Mouse (Mus musculus) B cell, adult (primary cell): ENCODE measurements around the gene Tymp. TPM values are rescaled to one million over a fixed set of nuclear protein-coding genes. Genes with fewer than 3 reads are reported as not detected.

ENCODE experiments used
- total RNA-seq: library from RNA; stranded (reverse); gene quantifications from 4 replicates; pipeline ENCODE4 v1.2.4, GENCODE M21; 2023; ENCODE audit not compliant: inconsistent age

Gene Tymp
- total RNA-seq, result 0.39 to 1.3 TPM (median 0.75 TPM) in 4 replicates

GRCm38 (mm10) chr15:89376957-89377356, at the start of gene Tymp:
TSS of gene Tymp (minus strand) at chr15:89377039.

DNA sequence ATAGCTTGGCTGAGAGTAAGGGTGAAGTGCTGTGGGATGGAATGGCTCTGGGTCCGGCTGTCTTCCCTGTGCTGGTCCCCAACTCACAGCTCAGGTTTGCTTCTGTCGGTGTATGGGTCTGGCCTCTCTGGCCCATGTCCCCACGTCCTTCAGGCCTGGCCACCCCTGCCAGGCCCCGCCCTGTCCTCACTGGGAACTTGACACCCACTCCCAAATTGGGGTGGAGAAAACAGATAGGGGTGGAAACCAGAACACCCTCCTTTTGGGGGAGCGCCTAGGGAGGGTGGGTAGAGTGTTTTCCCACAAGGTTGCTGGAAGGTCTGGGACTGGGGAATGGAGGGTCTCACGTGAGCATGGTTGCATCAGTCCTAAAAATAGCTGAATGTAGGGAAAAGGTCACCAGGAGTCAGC, 48.9 kb upstream of the Tymp start, which contains the start of gene Cpt1b:
Gene Cpt1b, minus strand, starts transcription at position 153 of the 411 bp plus-strand sequence.

DNA sequence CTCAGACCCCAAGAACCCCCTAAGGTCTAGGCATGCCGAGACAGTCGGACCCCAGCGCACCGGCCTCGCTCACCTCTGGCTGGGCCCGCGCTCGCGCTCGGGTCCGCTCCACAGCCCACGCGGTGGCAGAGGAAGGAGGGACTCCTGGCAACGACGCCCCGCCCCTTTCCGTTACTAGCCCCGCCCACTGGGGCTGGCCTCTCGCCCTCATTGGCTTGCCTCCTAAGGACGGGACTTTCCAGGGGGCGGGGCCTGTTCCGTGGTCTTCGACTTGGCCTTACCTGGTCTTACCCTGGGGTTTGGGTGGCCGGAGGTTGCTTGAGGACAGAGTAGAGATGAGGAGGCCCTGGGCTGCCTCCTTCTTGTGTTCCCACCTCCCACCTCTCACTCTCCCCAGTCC, 33.3 kb upstream of the Tymp start, which contains the start of gene Syce3:
Gene Syce3, minus strand, starts transcription at position 386 of the 400 bp plus-strand sequence.

GRCm38 (mm10) chr15:89384617-89385016, 7.8 kb upstream of the Tymp start, which contains the start of gene Klhdc7b:
TSS of gene Klhdc7b (plus strand) at chr15:89384917.

GRCm38 (mm10) chr15:89378831-89379401, 2.1 kb upstream of the Tymp start, which contains the start of gene Odf3b:
TSS of gene Odf3b (minus strand) at chr15:89379282.

GRCm38 (mm10) chr15:89373762-89374248, 3.0 kb downstream of the Tymp start, which contains the start of gene Sco2:
TSS of gene Sco2 (minus strand) at chr15:89373846.

GRCm38 (mm10) chr15:89355241-89356187, 21.3 kb downstream of the Tymp start, which contains the start of the genes Lmf2 and Ncaph2:
TSS of gene Lmf2 (minus strand) at chr15:89355659.
TSS of gene Ncaph2 (plus strand) at chr15:89355719.

DNA sequence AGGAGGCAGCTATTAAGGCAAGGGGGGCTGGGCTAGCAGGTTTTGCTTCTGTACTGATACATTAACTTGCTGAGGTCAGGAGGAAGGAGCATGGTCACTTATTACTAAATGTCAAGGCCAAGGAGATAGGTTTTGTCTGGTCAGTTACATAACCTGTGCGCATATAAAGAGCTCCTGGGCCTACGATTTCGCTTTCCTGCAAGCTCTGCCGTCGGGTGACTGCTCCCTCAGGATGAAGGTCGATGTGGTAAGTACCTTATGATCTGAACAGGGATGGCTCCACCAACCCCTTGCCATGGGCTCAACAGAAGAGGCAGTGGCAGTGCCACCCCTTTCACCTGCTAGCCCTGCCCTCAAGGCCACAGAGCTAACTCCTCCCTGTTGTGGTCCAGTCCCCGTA, 42.6 kb downstream of the Tymp start, which contains the start of gene Miox:
Gene Miox, plus strand, starts transcription at position 128 of the 400 bp plus-strand sequence.

DNA sequence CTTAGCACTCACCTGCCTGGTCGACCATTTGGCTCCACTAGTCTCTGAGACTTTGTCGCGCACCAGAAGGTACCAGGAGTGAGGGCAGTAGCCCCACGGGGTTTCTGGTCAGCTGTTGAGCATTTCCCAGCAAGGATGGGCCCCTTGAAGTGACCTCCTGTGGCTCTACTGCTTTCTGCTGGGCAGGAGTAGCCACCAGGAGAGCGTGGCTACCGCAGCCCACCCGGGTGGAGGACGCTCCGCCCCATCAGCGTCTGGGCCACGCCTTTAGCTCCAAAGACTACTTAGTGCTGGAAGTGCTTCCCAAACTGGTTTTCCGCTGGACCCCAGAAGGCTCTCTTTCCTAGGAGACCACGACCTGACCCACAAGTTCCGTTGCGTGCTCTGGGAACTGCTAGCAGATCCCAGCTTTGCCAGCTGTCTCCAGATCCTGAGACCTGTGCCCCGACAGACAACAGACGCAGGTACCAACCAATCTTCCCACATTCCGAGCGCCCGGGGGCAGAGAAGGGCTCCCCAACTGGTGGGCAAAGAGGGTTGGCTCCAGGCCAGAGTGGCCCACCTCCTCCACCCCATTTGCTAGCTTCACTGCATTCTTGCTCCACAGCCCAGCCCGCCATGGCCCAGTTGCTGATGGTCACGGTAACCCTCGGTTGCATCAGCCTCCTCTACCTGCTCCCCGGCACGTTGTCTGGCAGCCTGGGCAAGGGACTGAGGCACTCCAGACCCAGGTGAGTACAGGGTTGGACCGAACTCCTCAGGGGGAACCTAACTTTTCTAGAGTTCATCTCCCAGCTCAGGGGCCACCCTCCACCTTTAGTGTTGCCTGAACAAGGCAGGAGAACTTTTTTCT, 53.9 kb downstream of the Tymp start, which contains the start of gene Adm2:
Gene Adm2, plus strand, starts transcription at position 51 of the 853 bp plus-strand sequence.

Other genes with a start within 250 kb of the Tymp start
- gene Hdac10, start 248.3 kb downstream of the Tymp start, total RNA-seq, result 92.4 to 97.6 TPM (median 94.4 TPM) in 4 replicates
- gene Mapk12, start 236.3 kb downstream of the Tymp start, total RNA-seq, result 8.8 to 11.9 TPM (median 10.5 TPM) in 4 replicates
- gene Mapk11, start 227.4 kb downstream of the Tymp start, total RNA-seq, result 73.7 to 80.8 TPM (median 77.0 TPM) in 4 replicates
- 7.2 to 13.8 TPM (median 10.2 TPM) in 4 replicates for gene Plxnb2, start 196.3 kb downstream of the Tymp start, total RNA-seq
- gene Dennd6b, start 180.5 kb downstream of the Tymp start, total RNA-seq, result 26.4 to 33.2 TPM (median 31.3 TPM) in 4 replicates
- 57.9 to 61.0 TPM (median 59.6 TPM) in 4 replicates for gene Ppp6r2, start 165.5 kb downstream of the Tymp start, total RNA-seq
- 231 to 274 TPM (median 254 TPM) in 4 replicates for gene Sbf1, start 61.7 kb downstream of the Tymp start, total RNA-seq
- not detected in 4 replicates for gene Adm2, start 54.3 kb downstream of the Tymp start, total RNA-seq
- gene Miox, start 42.6 kb downstream of the Tymp start, total RNA-seq, result not detected in 4 replicates
- gene Lmf2, start 21.4 kb downstream of the Tymp start, total RNA-seq, result 40.7 to 60.9 TPM (median 56.0 TPM) in 4 replicates
- 125 to 135 TPM (median 132 TPM) in 4 replicates for gene Ncaph2, start 21.3 kb downstream of the Tymp start, total RNA-seq
- gene Sco2, start 3.2 kb downstream of the Tymp start, total RNA-seq, result 17.1 to 18.9 TPM (median 18.3 TPM) in 4 replicates
- gene Odf3b, start 2.2 kb upstream of the Tymp start, total RNA-seq, result not detected in 4 replicates
- gene Klhdc7b, start 7.9 kb upstream of the Tymp start, total RNA-seq, result not detected in 4 replicates
- not detected in 4 replicates for gene Syce3, start 33.5 kb upstream of the Tymp start, total RNA-seq
- 7.3 to 12.6 TPM (median 8.2 TPM) in 4 replicates for gene Cpt1b, start 48.8 kb upstream of the Tymp start, total RNA-seq
- gene C730034F03Rik, start 52.5 kb upstream of the Tymp start, total RNA-seq, result 8.6 to 15.8 TPM (median 10.5 TPM) in 4 replicates
- 1.6 to 2.3 TPM in 2 of 4 replicates, not detected in the others for gene Gm44502, start 52.7 kb upstream of the Tymp start, total RNA-seq
- gene Chkb, start 52.9 kb upstream of the Tymp start, total RNA-seq, result 312 to 334 TPM (median 321 TPM) in 4 replicates
- not detected in 4 replicates for gene Mapk8ip2, start 76.9 kb upstream of the Tymp start, total RNA-seq
- gene Arsa, start 100.4 kb upstream of the Tymp start, total RNA-seq, result 15.7 to 19.9 TPM (median 17.7 TPM) in 4 replicates
- gene Shank3, start 122.6 kb upstream of the Tymp start, total RNA-seq, result 0.26 TPM in 1 of 4 replicates, not detected in the others
- gene Acr, start 191.3 kb upstream of the Tymp start, total RNA-seq, result not detected in 4 replicates
- 3.3 to 5.7 TPM (median 4.6 TPM) in 4 replicates for gene Rabl2, start 214.9 kb upstream of the Tymp start, total RNA-seq